Mouse (Mus musculus) ES-E14 (cell line): ENCODE measurements around the gene BC003965. TPM values are rescaled to one million over a fixed set of nuclear protein-coding genes. Genes with fewer than 3 reads are reported as not detected.
"Not testable (repeated sequence)": the region's sequence is repeated elsewhere in the genome, so short reads cannot be mapped to it uniquely, and the experiment has no call there.

Experiments used
- DNase-seq: peaks from one replicate; pipeline ENCODE4 v3.0.0-alpha.2; 2013; ENCODE audit warnings: low read depth, low spot score
- H3K27ac ChIP-seq: 2 replicates; pipeline ENCODE4 v1.5.1; 2012; ENCODE audit warnings: low read depth, mild to moderate bottlenecking, low read length, moderate library complexity, mixed read lengths; ENCODE audit not compliant: poor library complexity, insufficient read depth, severe bottlenecking
- H3K36me3 ChIP-seq: 2 replicates; pipeline ENCODE4 v1.6.1; 2012; ENCODE audit warnings: mild to moderate bottlenecking, low read length, moderate library complexity, mixed read lengths; ENCODE audit not compliant: control insufficient read depth, poor library complexity, insufficient read depth, severe bottlenecking
- H3K4me1 ChIP-seq, 2 experiments: fragments of 150-350 bp in 1 of 2; sonication (generic) in 1 of 2; 2 replicates each; pipeline ENCODE4 v1.6.1; 2012; ENCODE audit warnings: low read length in 2 of 2, mild to moderate bottlenecking in 1 of 2, mixed read lengths in 1 of 2; ENCODE audit not compliant: control insufficient read depth in 2 of 2, insufficient read depth in 2 of 2, poor library complexity in 1 of 2
- H3K4me3 ChIP-seq, 2 experiments: fragments of 150-350 bp in 1 of 2; sonication (generic) in 1 of 2; 2 replicates each; pipeline ENCODE4 v1.5.1; 2012; ENCODE audit warnings: low read length in 2 of 2, low read depth in 1 of 2, mild to moderate bottlenecking in 1 of 2, mixed read lengths in 1 of 2; ENCODE audit not compliant: insufficient read depth in 1 of 2, poor library complexity in 1 of 2, severe bottlenecking in 1 of 2
- H3K9ac ChIP-seq: 2 replicates; pipeline ENCODE4 v1.6.1; 2012; ENCODE audit warnings: low read depth, mild to moderate bottlenecking, low read length, mixed read lengths; ENCODE audit not compliant: poor library complexity, insufficient read depth, severe bottlenecking
- H3K9me3 ChIP-seq: fragments of 150-350 bp; sonication (generic); 2 replicates; pipeline ENCODE4 v1.6.1; 2012; ENCODE audit warnings: low read depth, mild to moderate bottlenecking, low read length; ENCODE audit not compliant: control insufficient read depth, insufficient read depth
- CHD2 ChIP-seq: IDR thresholded peaks from 2 replicates; pipeline ENCODE4 v1.6.1; 2014; ENCODE audit warnings: mild to moderate bottlenecking, low read depth, low read length, inconsistent platforms
- HCFC1 ChIP-seq: IDR thresholded peaks from 2 replicates; pipeline ENCODE4 v1.6.1; 2012; ENCODE audit warnings: low read length, inconsistent platforms, borderline replicate concordance; ENCODE audit not compliant: insufficient read depth
- MAFK ChIP-seq: IDR thresholded peaks from 2 replicates; pipeline ENCODE4 v1.6.1; 2014; ENCODE audit warnings: mild to moderate bottlenecking, low read depth, low read length, inconsistent platforms; ENCODE audit not compliant: insufficient read depth
- ZC3H11A ChIP-seq: IDR thresholded peaks from 2 replicates; pipeline ENCODE4 v1.6.1; 2012; ENCODE audit warnings: low read depth, mild to moderate bottlenecking, inconsistent platforms, low read length, borderline replicate concordance
- ZNF384 ChIP-seq: IDR thresholded peaks from 2 replicates; pipeline ENCODE4 v1.6.1; 2012; ENCODE audit warnings: low read depth, low read length, inconsistent platforms
- in situ Hi-C, 2 experiments: fragments of 600-800 bp; cut with MboI; formaldehyde crosslinking; loops; one replicate each; pipeline ENCODE4 v1.15.1; 2025; ENCODE audit warnings: low sequenced_read_pairs in 2 of 2, inconsistent platforms in 1 of 2; ENCODE audit not compliant: unreplicated experiment in 2 of 2
- total RNA-seq: library from RNA; depleted of rRNA; stranded (reverse); fragments of 300-350 nt; gene quantifications from 2 replicates; pipeline ENCODE4 v1.2.3, GENCODE M21; 2012

The BC003965 gene
- total RNA-seq, 1 experiment: 22.8 TPM

DNA sequence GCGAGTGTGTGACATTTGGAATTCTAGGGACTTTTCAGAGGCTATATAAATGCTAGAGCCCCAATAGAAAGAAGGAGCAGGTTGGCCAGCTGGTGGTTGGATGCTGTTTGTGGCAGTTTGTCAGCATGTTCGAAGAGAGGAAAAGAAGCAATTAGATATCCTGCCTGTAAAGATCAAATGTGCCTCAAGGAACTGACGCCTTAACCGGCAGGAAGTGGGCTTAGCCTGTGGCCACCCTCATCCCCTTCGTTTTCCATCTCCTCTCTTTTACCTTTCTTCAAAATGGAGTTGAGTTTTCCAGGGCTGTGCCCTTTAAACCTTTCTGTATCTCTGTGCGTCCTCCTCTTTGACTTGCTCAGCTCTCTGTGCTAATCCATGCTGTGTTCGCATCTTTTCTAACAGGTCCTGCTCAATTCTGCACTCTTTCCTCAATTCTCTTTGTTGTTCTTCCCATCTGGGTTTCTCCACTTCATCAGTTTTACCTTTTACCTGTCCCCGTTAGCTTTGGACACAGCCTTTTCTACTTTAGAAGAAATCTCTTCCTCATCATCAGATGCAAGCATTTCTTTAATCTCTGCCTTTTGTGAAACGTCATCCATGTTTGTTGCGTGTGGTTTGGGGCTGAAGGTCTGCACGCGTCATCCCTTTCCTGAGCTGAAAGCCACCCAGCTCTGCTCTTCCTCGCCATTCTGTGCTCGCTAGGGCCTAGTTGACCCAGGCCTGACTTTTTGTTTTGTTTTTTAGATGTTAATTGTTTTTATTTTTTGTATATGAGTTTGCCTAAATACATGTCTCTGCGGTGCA, 35.3 kb downstream of the BC003965 start:
- no peak for DNase-seq
- Histone ChIP-seq H3K4me1 (peaks cover 2 to 8% of the 10 kb centered on the region in 2 experiments; a peak in 1 of 4 replicates), H3K9me3 (no peaks in the 10 kb centered on the region), H3K36me3 (peaks cover 4% of the 10 kb centered on the region; the same call in 1 of the 2 replicates), H3K9ac (no peak overlapping the region), H3K4me3 (no peak overlapping the region), H3K27ac (no peak overlapping the region)
- TF ChIP-seq ZNF384 (no peak), ZC3H11A (no peak), MAFK (no peak), CHD2 (no peak), HCFC1 (no peak)
- in situ Hi-C loops: no loop called here

GRCm38 (mm10) chr17:25220746-25221145, 36.4 kb downstream of the BC003965 start:
- Histone ChIP-seq H3K9me3 (no peaks in the 10 kb centered on the region), H3K4me1 (peaks cover 2 to 8% of the 10 kb centered on the region in 2 experiments; a peak in 1 of 4 replicates), H3K27ac (no peak overlapping the region), H3K4me3 (no peak overlapping the region), H3K9ac (no peak overlapping the region), H3K36me3 (peaks cover 6% of the 10 kb centered on the region; the same call in 1 of the 2 replicates)
- TF ChIP-seq HCFC1 (no peak), CHD2 (no peak), ZC3H11A (no peak), MAFK (no peak), ZNF384 (no peak)
- no peak for DNase-seq
- in situ Hi-C loops: no loop called here

DNA sequence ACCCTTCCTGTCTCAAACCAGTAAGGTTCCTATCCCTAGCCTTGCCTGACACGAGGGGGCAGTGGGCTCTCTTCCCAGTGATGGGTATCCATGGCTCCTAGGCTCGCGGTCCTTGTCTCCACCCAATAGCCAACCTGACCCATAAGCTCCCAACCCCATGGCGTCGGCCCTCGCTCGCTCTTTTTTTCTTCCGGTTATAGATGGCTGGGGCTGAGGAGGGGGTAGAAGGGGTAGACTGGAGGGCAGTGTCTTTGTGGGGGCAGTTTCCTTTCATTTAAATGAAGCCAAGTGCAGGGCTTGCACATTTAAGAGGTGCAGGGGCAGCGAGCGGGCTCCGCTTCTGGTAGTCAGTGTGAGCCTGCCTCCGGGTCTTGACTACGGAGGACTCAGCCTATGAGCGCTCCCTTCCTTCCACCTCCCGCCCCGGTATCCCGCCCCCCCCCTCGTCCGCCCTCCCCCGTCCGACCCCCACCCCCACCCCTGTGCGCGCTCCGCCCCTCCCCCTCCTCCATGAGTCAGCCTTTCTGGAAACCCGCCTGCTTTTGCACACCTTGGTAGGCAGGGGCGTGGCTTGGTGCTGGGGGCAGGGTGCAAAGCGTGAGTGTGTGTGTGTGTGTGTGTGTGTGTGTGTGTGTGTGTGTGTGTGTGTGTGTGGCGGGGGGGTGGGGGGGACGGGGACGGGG, 37.6 kb downstream of the BC003965 start:
- Histone ChIP-seq H3K36me3 (peaks cover 7% of the 10 kb centered on the region; the same call in 1 of the 2 replicates), H3K9ac (peak overlapping the region; percentile 74), H3K4me1 (peaks cover 2 to 8% of the 10 kb centered on the region in 2 experiments; a peak in 1 of 4 replicates), H3K4me3 (peak overlapping the region; percentile 66 to 72), H3K9me3 (no peaks in the 10 kb centered on the region), H3K27ac (0 out of 2 replicates have a peak overlapping the region, but pooled peaks have one; percentile 57)
- TF ChIP-seq ZC3H11A (no peak), HCFC1 (peak; percentile 14; the same call in 1 of the 2 replicates), CHD2 (no peak), ZNF384 (no peak), MAFK (peak; percentile 84)
- peak; percentile 40 for DNase-seq
- in situ Hi-C loops: no loop called here

DNA sequence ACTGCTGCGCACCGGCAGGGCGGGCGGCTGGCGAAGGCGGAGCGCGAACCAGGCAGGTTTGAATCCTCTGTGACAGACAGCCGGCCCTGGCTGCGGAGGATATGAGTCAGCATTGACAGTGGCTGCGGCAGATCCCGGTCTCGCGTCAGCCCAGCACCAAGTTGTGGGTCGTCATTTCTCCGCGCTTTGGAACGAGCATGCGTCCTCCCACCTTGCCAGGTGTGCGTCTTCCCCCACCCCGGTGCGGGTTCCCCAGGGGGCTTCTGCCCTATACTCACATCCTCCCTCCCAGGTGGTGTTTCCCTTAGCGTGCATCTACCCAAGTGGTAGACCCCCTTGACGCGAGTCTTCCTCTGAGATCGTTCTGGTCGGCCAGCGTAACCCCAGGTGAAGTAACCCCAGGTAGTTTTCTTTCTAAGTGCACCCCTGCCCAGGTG, 38.2 kb downstream of the BC003965 start:
- H3K4me3 ChIP-seq: peak overlapping the region; percentile 23 to 40
- H3K4me1 ChIP-seq, in situ Hi-C loops, H3K36me3 ChIP-seq, H3K27ac ChIP-seq, DNase-seq, H3K9me3 ChIP-seq: not testable (repeated sequence)
- peak overlapping the region; percentile 55 for H3K9ac ChIP-seq
- peak; percentile 4; the same call in 1 of the 2 replicates for TF ChIP-seq MAFK
